Mouse (Mus musculus) forebrain, embryonic 14.5 days (tissue): ENCODE data around the gene Wdpcp. TPM values are rescaled to one million over a fixed set of nuclear protein-coding genes. Genes with fewer than 3 reads are reported as not detected.

ENCODE experiments used
- ATAC-seq: fragments of 200-750 bp; cut with Nextera tagmentation; 2 replicates; pipeline ENCODE4 v1.8.0; 2017; ENCODE audit warnings: mild to moderate bottlenecking, moderate library complexity
- DNase-seq: peaks from one replicate; pipeline ENCODE4 v3.0.0-alpha.2; 2015; ENCODE audit warnings: low spot score
- H3K27ac ChIP-seq: fragments of 300-500 bp; sonication (generic); 2 replicates; pipeline ENCODE4 v1.5.1; 2014; ENCODE audit warnings: low read depth, mild to moderate bottlenecking, control low read depth, low read length, moderate library complexity
- H3K27me3 ChIP-seq: fragments of 300-500 bp; sonication (generic); replicated peaks from 2 replicates; pipeline ENCODE4 v1.6.1; 2014; ENCODE audit warnings: low read length, control low read depth, mixed read lengths; ENCODE audit not compliant: control insufficient read depth, insufficient read depth
- H3K36me3 ChIP-seq: fragments of 300-500 bp; sonication (generic); 2 replicates; pipeline ENCODE4 v1.6.1; 2014; ENCODE audit warnings: low read length, control low read depth; ENCODE audit not compliant: control insufficient read depth, insufficient read depth
- H3K4me1 ChIP-seq: fragments of 300-500 bp; sonication (generic); 2 replicates; pipeline ENCODE4 v1.6.1; 2014; ENCODE audit warnings: antibody characterized with exemption, low read length, control low read depth; ENCODE audit not compliant: control insufficient read depth, insufficient read depth
- H3K4me2 ChIP-seq: fragments of 300-500 bp; sonication (generic); 2 replicates; pipeline ENCODE4 v1.6.1; 2014; ENCODE audit warnings: mild to moderate bottlenecking, control low read depth, low read length
- H3K4me3 ChIP-seq: fragments of 300-500 bp; sonication (generic); 2 replicates; pipeline ENCODE4 v1.5.1; 2014; ENCODE audit warnings: low read depth, low read length, control low read depth
- H3K9ac ChIP-seq: fragments of 300-500 bp; sonication (generic); 2 replicates; pipeline ENCODE4 v1.6.1; 2014; ENCODE audit warnings: mild to moderate bottlenecking, low read length, control low read depth, moderate library complexity
- H3K9me3 ChIP-seq: fragments of 300-500 bp; sonication (generic); replicated peaks from 2 replicates; pipeline ENCODE4 v1.6.1; 2016; ENCODE audit warnings: low read length, control low read depth, mixed read lengths; ENCODE audit not compliant: control insufficient read depth
- WGBS: fragments of 180-500 bp; shearing (Covaris S2); extraction: QIAGEN DNeasy Blood & Tissue Kit; methylation state at CpG from one replicate; pipeline ENCODE4 v1.1.7; 2014; 5-methylcytosine and 5-hydroxymethylcytosine counted together
- polyA plus RNA-seq: library from polyadenylated mRNA; unstranded; fragments of >200 nt; fragmentation: Nextera tagmentation; extraction: Ambion mirVana; gene quantifications from 2 replicates; pipeline ENCODE4 v1.2.1, GENCODE M21; 2014

Wdpcp gene
- polyA plus RNA-seq, 1 experiment from 2014 or later = 7.3 TPM

GRCm38 (mm10) chr11:21547518-21547917 lies 24.5 kb upstream of the Wdpcp start:
- H3K36me3 ChIP-seq = no peaks in the 10 kb centered on the region
- H3K9me3 ChIP-seq = no peaks in the 10 kb centered on the region
- H3K4me3 ChIP-seq = no peak overlapping the region
- H3K4me2 ChIP-seq = no peak overlapping the region
- no peak overlapping the region for H3K27ac ChIP-seq
- no peaks in the 10 kb centered on the region for H3K4me1 ChIP-seq
- H3K27me3 ChIP-seq = no peaks in the 10 kb centered on the region
- DNase-seq (no peak), ATAC-seq (no peak)
- H3K9ac ChIP-seq = no peak overlapping the region

- no peak for ATAC-seq
- no peak for DNase-seq
- 88% methylated on average over 2 of the region's 2 CpGs for WGBS
- H3K27me3 ChIP-seq = no peaks in the 10 kb centered on the region
- no peak overlapping the region for H3K27ac ChIP-seq
- no peaks in the 10 kb centered on the region for H3K36me3 ChIP-seq
- no peak overlapping the region for H3K9ac ChIP-seq
- H3K4me3 ChIP-seq = no peak overlapping the region
- H3K4me2 ChIP-seq = no peak overlapping the region
- H3K4me1 ChIP-seq = no peaks in the 10 kb centered on the region
- H3K9me3 ChIP-seq = no peaks in the 10 kb centered on the region
These were observed 23.0 kb upstream of the Wdpcp start for GRCm38 (mm10) chr11:21549052-21549451.

GRCm38 (mm10) chr11:21549754-21550153 lies 22.3 kb upstream of the Wdpcp start:
- no peak overlapping the region for H3K4me3 ChIP-seq
- H3K9me3 ChIP-seq = no peaks in the 10 kb centered on the region
- no peak overlapping the region for H3K9ac ChIP-seq
- DNase-seq = no peak
- no peak overlapping the region for H3K27ac ChIP-seq
- no peaks in the 10 kb centered on the region for H3K27me3 ChIP-seq
- no peaks in the 10 kb centered on the region for H3K36me3 ChIP-seq
- no peak for ATAC-seq
- 91% methylated on average over 4 of the region's 4 CpGs for WGBS
- H3K4me2 ChIP-seq = no peak overlapping the region
- H3K4me1 ChIP-seq = no peaks in the 10 kb centered on the region

GRCm38 (mm10) chr11:21550222-21551173 lies 21.5 kb upstream of the Wdpcp start:
- no peak overlapping the region for H3K9ac ChIP-seq
- ATAC-seq (no peak), DNase-seq (peak; percentile 11)
- no peak overlapping the region for H3K4me2 ChIP-seq
- H3K4me3 ChIP-seq = no peak overlapping the region
- H3K9me3 ChIP-seq = no peaks in the 10 kb centered on the region
- 87% methylated on average over 12 of the region's 12 CpGs for WGBS
- H3K27ac ChIP-seq = no peak overlapping the region
- H3K4me1 ChIP-seq = no peaks in the 10 kb centered on the region
- H3K36me3 ChIP-seq = 0 out of 2 replicates have a peak, but pooled peaks cover 4% of the 10 kb centered on the region
- no peaks in the 10 kb centered on the region for H3K27me3 ChIP-seq

DNA sequence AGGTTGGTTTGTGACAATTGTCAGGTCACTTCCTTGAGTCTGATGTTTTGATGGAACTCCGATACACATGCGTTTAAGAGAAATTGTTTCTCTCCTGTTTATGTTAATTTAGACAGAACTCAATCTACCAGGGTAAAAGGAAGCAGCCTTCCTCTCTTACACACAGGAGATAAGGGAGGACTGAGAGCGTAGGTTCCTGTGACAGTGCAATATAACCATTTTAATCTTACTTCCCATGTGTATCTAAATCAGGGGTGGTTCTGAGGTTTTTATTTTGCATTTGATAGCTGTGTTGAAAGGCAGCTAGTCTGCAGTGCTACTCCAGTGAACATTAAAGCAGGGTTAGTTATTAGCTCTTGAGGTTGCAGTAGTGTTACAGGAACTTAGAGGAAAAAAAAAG lies 20.0 kb upstream of the Wdpcp start:
- Histone ChIP-seq H3K27me3 (no peaks in the 10 kb centered on the region), H3K4me3 (no peak overlapping the region), H3K9me3 (no peaks in the 10 kb centered on the region), H3K36me3 (peaks cover 7% of the 10 kb centered on the region; the same call in 1 of the 2 replicates), H3K4me2 (no peak overlapping the region), H3K9ac (no peak overlapping the region), H3K4me1 (no peaks in the 10 kb centered on the region), H3K27ac (no peak overlapping the region)
- ATAC-seq = no peak
- no peak for DNase-seq
- WGBS = 93% methylated on average over 3 of the region's 3 CpGs

- no peak overlapping the region for H3K4me2 ChIP-seq
- no peak overlapping the region for H3K9ac ChIP-seq
- H3K27me3 ChIP-seq = no peaks in the 10 kb centered on the region
- 90% methylated on average over 11 of the region's 11 CpGs for WGBS
- H3K4me1 ChIP-seq = no peaks in the 10 kb centered on the region
- ATAC-seq = no peak
- no peaks in the 10 kb centered on the region for H3K9me3 ChIP-seq
- DNase-seq = no peak
- peaks cover 64% of the 10 kb centered on the region for H3K36me3 ChIP-seq
- H3K4me3 ChIP-seq = no peak overlapping the region
- H3K27ac ChIP-seq = no peak overlapping the region
These were observed 12.3 kb upstream of the Wdpcp start for GRCm38 (mm10) chr11:21559727-21560126.

- Histone ChIP-seq H3K4me2 (no peak overlapping the region), H3K27me3 (no peaks in the 10 kb centered on the region), H3K9ac (no peak overlapping the region), H3K4me3 (no peak overlapping the region), H3K9me3 (no peaks in the 10 kb centered on the region), H3K27ac (no peak overlapping the region), H3K4me1 (no peaks in the 10 kb centered on the region), H3K36me3 (peaks cover 74% of the 10 kb centered on the region)
- ATAC-seq (no peak), DNase-seq (no peak)
- WGBS = 93% methylated on average over 5 of the region's 5 CpGs
These were observed 10.7 kb upstream of the Wdpcp start for GRCm38 (mm10) chr11:21561347-21561746.

DNA sequence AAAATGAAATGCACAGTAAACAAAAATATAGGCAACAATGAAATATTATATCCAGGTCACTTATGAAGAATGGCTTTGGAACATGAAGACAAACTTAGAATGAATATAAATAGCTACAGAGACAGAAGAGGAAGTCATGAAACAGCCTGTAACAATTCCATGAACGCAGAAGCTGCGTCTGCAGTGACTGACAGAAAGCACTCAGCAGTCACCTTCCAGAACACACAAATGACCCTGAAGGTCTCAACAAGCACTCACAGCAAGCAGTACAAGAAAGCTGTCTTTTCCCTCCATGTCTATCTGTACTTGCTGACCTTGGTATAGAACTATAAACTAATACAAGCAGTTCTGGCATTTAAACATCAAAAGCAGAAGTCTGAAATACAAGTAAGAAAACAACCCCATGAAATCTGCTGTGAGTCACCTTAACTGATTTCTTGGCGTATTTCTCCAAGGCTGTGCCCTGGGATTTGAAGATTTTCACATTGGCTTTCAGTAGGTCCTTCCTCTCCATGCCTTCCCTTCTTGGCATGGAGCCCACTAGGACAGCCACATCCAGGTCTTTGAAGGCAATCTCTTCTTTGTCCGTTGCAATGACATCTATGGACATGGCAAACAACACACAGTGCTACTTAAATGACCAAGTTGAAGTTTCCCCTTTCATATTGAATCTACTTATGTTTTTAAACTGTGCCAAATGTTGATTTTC lies 8.3 kb upstream of the Wdpcp start:
- no peak overlapping the region for H3K4me2 ChIP-seq
- no peaks in the 10 kb centered on the region for H3K4me1 ChIP-seq
- DNase-seq (no peak), ATAC-seq (no peak)
- WGBS = 84% methylated on average over 4 of the region's 4 CpGs
- no peak overlapping the region for H3K4me3 ChIP-seq
- no peak overlapping the region for H3K9ac ChIP-seq
- peaks cover 64% of the 10 kb centered on the region for H3K36me3 ChIP-seq
- no peaks in the 10 kb centered on the region for H3K9me3 ChIP-seq
- H3K27me3 ChIP-seq = no peaks in the 10 kb centered on the region
- H3K27ac ChIP-seq = no peak overlapping the region
